Mouse (Mus musculus) hindbrain, embryonic 13.5 days (tissue): ENCODE results near the gene Gm2888. TPM values are rescaled to one million over a fixed set of nuclear protein-coding genes. Genes with fewer than 3 reads are reported as not detected.
"Not testable (repeated sequence)": the region's sequence is repeated elsewhere in the genome, so short reads cannot be mapped to it uniquely, and the experiment has no call there.

Source experiments
- ATAC-seq: fragments of 200-750 bp; cut with Nextera tagmentation; 2 replicates; pipeline ENCODE4 v1.8.0; 2017; ENCODE audit warnings: moderate TSS enrichment; ENCODE audit not compliant: low FRiP score
- H3K27ac ChIP-seq: fragments of 300-500 bp; sonication (generic); 2 replicates; pipeline ENCODE4 v1.5.1; 2015; ENCODE audit warnings: inconsistent platforms, mild to moderate bottlenecking, moderate library complexity
- H3K27me3 ChIP-seq: fragments of 300-500 bp; sonication (generic); 2 replicates; pipeline ENCODE4 v1.6.1; 2015; ENCODE audit warnings: mild to moderate bottlenecking, inconsistent platforms
- H3K36me3 ChIP-seq: fragments of 300-500 bp; sonication (generic); 2 replicates; pipeline ENCODE4 v1.6.1; 2015; ENCODE audit warnings: mild to moderate bottlenecking, inconsistent platforms
- H3K4me1 ChIP-seq: fragments of 300-500 bp; sonication (generic); replicated peaks from 2 replicates; pipeline ENCODE4 v1.6.1; 2015; ENCODE audit warnings: inconsistent platforms
- H3K4me2 ChIP-seq: fragments of 300-500 bp; sonication (generic); 2 replicates; pipeline ENCODE4 v1.6.1; 2015; ENCODE audit warnings: inconsistent platforms, mild to moderate bottlenecking, moderate library complexity
- H3K4me3 ChIP-seq: fragments of 300-500 bp; sonication (generic); 2 replicates; pipeline ENCODE4 v1.5.1; 2015; ENCODE audit warnings: mild to moderate bottlenecking, inconsistent platforms
- H3K9ac ChIP-seq: fragments of 300-500 bp; sonication (generic); 2 replicates; pipeline ENCODE4 v1.6.1; 2015; ENCODE audit warnings: mild to moderate bottlenecking, inconsistent platforms
- H3K9me3 ChIP-seq: fragments of 300-500 bp; sonication (generic); 2 replicates; pipeline ENCODE4 v1.6.1; 2016; ENCODE audit warnings: inconsistent platforms
- WGBS: fragments of 180-500 bp; shearing (Covaris S2); methylation state at CpG from one replicate; pipeline ENCODE4 v1.1.7; 2015; 5-methylcytosine and 5-hydroxymethylcytosine counted together
- polyA plus RNA-seq: library from polyadenylated mRNA; unstranded; fragments of >200 nt; fragmentation: Nextera tagmentation; extraction: Ambion mirVana; gene quantifications from 2 replicates; pipeline ENCODE4 v1.2.1, GENCODE M21; 2015

Gm2888 gene
- polyA plus RNA-seq, result not detected in 2 replicates

GRCm38 (mm10) chr14:3029702-3030101 lies at the start of gene Gm2888:
TSS of gene Gm2888 (plus strand) at chr14:3030002.
- H3K9ac ChIP-seq, H3K27me3 ChIP-seq, H3K4me1 ChIP-seq, ATAC-seq, H3K9me3 ChIP-seq, H3K27ac ChIP-seq, H3K4me2 ChIP-seq, H3K36me3 ChIP-seq, H3K4me3 ChIP-seq: not testable (repeated sequence)
- 82% methylated on average over 3 of the region's 3 CpGs for WGBS

GRCm38 (mm10) chr14:3048727-3049512 lies 19.1 kb downstream of the Gm2888 start, which contains the start of gene Gm2897:
TSS of gene Gm2897 (plus strand) at chr14:3049285.
- peak; percentile 79; the same call in 1 of the 2 replicates for ATAC-seq
- H3K36me3 ChIP-seq, H3K9me3 ChIP-seq, H3K27me3 ChIP-seq, H3K4me1 ChIP-seq: not testable (repeated sequence)
- H3K4me3 ChIP-seq, result peak within 1 kb of the TSS; percentile 55
- H3K27ac ChIP-seq, result peak within 1 kb of the TSS; percentile 74
- H3K9ac ChIP-seq, result peak within 1 kb of the TSS; percentile 76
- 4% methylated on average over 29 of the region's 40 CpGs for WGBS
- peak within 1 kb of the TSS; percentile 64 for H3K4me2 ChIP-seq

- peak overlapping the region; percentile 76 for H3K9ac ChIP-seq
- H3K36me3 ChIP-seq, H3K9me3 ChIP-seq, ATAC-seq, H3K4me1 ChIP-seq, H3K27me3 ChIP-seq: not testable (repeated sequence)
- peak overlapping the region; percentile 64 for H3K4me2 ChIP-seq
- 1% methylated on average over 19 of the region's 20 CpGs for WGBS
- peak overlapping the region; percentile 55 for H3K4me3 ChIP-seq
- H3K27ac ChIP-seq, result peak overlapping the region; percentile 74; the same call in 1 of the 2 replicates
These were observed 19.7 kb downstream of the Gm2888 start for GRCm38 (mm10) chr14:3049513-3049800.

- H3K27ac ChIP-seq, ATAC-seq, H3K27me3 ChIP-seq, H3K9ac ChIP-seq, H3K4me2 ChIP-seq, H3K4me3 ChIP-seq, H3K4me1 ChIP-seq, H3K36me3 ChIP-seq, H3K9me3 ChIP-seq: not testable (repeated sequence)
- under 1% methylated on average over 6 of the region's 8 CpGs for WGBS
These were observed 20.3 kb downstream of the Gm2888 start for GRCm38 (mm10) chr14:3050087-3050486.

Other genes starting within 250 kb of the Gm2888 start
- 8.8 and 9.3 TPM in 2 replicates for gene Gm2897, start 19.3 kb downstream of the Gm2888 start, polyA plus RNA-seq
- gene Gm10340, start 104.0 kb downstream of the Gm2888 start, polyA plus RNA-seq, result not detected in 2 replicates
- gene Gm5795, start 158.3 kb downstream of the Gm2888 start, polyA plus RNA-seq, result 0.36 TPM in 1 of 2 replicates, not detected in the other
- gene D830030K20Rik, start 178.5 kb downstream of the Gm2888 start, polyA plus RNA-seq, result 27.4 and 32.6 TPM in 2 replicates